Mouse (Mus musculus): ENCODE results near the gene Srpr. TPM values are rescaled to one million over a fixed set of nuclear protein-coding genes. Genes with fewer than 3 reads are reported as not detected.

Gene Srpr
- polyA plus RNA-seq, 1 experiment, result 96.9 TPM

DNA sequence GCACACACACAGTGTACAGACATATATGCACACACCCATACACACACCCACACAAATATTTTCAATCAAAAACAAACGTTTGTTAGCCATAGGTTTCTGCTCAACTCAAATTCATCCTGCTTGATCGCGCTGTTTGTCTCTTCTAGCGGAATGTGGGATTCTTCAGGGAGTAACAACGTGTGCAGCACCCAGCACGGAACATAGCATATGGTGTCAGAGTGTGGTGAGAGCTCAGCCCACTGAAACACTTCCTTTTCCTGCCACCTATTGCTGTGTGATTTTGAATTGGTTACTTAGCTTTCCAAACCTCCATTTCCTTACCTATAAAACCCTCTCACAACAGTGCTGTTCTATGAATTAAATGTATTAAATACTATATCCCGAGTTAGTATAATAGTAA, 29.9 kb upstream of the Srpr start:
- no peaks in the 10 kb centered on the region for H3K9me3 ChIP-seq (replicated peaks; ENCODE audit: control insufficient read depth, insufficient read depth, low read length, poor library complexity, severe bottlenecking)
- no peak overlapping the region for H3K9ac ChIP-seq (ENCODE audit: low read depth, poor library complexity, severe bottlenecking)
- peaks cover under 1% of the 10 kb centered on the region for H3K4me1 ChIP-seq (ENCODE audit: control insufficient read depth, insufficient read depth, low read length)
- H3K36me3 ChIP-seq (ENCODE audit: control insufficient read depth, insufficient read depth, low read length, poor library complexity, severe bottlenecking), result peaks cover 4% of the 10 kb centered on the region; the same call in 1 of the 2 replicates
- no peak for TF ChIP-seq CTCF (IDR thresholded peaks at IDR 0.05; ENCODE audit: low read depth, low read length)
- no peak overlapping the region for H3K4me3 ChIP-seq (ENCODE audit: low read depth, low read length)
- H3K27ac ChIP-seq (ENCODE audit: insufficient read depth, low read length), result no peak overlapping the region
- H3K27me3 ChIP-seq (ENCODE audit: control insufficient read depth, insufficient read depth, low read length, poor library complexity, severe bottlenecking), result no peaks in the 10 kb centered on the region

DNA sequence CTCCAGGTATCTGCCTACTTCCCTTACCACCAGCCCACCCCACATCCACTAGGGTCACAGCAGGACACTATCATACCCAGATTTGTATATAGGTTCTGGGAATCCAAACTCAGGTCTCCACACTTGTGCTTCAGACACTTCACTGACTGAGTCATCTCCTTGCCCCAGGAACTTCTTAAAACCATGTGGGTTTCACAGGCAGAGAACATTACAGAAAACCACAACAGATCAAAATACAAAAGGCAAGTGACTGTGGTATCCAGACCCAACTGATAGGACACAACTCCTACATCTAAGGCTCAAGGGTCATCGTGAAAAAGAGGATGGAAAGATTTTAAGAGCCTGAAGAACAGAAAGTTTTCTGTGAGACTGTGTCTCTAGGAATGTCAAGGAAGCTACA, 26.6 kb upstream of the Srpr start:
- no peaks in the 10 kb centered on the region for H3K27me3 ChIP-seq (ENCODE audit: control insufficient read depth, insufficient read depth, low read length, poor library complexity, severe bottlenecking)
- H3K4me3 ChIP-seq (ENCODE audit: low read depth, low read length), result no peak overlapping the region
- H3K27ac ChIP-seq (ENCODE audit: insufficient read depth, low read length), result no peak overlapping the region
- H3K9ac ChIP-seq (ENCODE audit: low read depth, poor library complexity, severe bottlenecking), result no peak overlapping the region
- no peaks in the 10 kb centered on the region for H3K9me3 ChIP-seq (replicated peaks; ENCODE audit: control insufficient read depth, insufficient read depth, low read length, poor library complexity, severe bottlenecking)
- peaks cover 4% of the 10 kb centered on the region; the same call in 1 of the 2 replicates for H3K36me3 ChIP-seq (ENCODE audit: control insufficient read depth, insufficient read depth, low read length, poor library complexity, severe bottlenecking)
- TF ChIP-seq POLR2A (IDR thresholded peaks at IDR 0.05; ENCODE audit: insufficient read depth, low read length) (no peak), EP300 (IDR thresholded peaks at IDR 0.05; ENCODE audit: insufficient read depth, low read depth, low read length) (no peak), CTCF (IDR thresholded peaks at IDR 0.05; ENCODE audit: low read depth, low read length) (no peak)
- peaks cover 1% of the 10 kb centered on the region for H3K4me1 ChIP-seq (ENCODE audit: control insufficient read depth, insufficient read depth, low read length)

DNA sequence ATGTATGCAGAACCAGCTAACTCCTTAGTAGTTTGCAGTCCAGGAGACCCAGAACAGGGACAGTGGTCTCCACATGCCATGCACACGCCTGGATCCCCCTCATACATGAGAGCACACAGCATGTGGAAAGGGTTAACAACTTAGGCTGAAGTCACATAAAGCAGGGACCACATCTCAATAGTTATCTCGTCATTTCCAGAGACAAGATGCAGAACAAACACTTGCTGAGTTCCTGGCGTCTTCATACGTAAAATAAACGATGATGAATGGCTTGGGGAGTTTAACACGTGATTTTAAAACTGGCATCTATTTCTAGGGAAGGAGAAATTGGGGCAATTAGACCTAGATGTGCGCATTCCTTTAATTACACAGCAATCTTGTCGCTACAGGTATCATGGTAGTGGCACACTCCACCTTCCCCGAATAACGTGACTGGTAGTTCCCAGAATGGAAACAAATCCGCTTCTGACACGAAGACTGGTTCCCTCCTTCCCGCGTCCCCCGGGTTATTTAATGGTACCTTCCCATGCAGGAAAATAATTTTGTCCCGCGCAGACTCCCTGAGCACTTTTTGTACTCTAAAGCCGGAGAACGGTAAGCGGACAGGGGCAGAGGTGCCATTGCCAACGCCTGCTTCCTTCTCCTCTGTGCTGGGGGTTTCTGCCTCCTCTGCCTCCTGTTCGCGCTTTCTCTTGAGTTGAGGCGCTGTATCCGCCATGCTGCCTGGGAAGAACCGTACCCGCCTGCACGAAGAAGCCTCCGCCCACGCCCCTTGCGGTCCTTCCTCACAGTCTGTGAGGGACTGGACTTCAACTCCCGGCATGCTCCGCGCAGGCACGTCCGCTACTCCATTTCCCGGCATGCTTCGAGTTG, 24.5 kb upstream of the Srpr start, which contains the start of gene Dcps:
Gene Dcps (minus strand): TSS at position 811 of the 873 bp plus-strand sequence.
- Histone ChIP-seq H3K27me3 (ENCODE audit: control insufficient read depth, insufficient read depth, low read length, poor library complexity, severe bottlenecking) (no peaks in the 10 kb centered on the region), H3K9me3 (replicated peaks; ENCODE audit: control insufficient read depth, insufficient read depth, low read length, poor library complexity, severe bottlenecking) (no peaks in the 10 kb centered on the region), H3K36me3 (ENCODE audit: control insufficient read depth, insufficient read depth, low read length, poor library complexity, severe bottlenecking) (peaks cover 4% of the 10 kb centered on the region; the same call in 1 of the 2 replicates), H3K4me3 (ENCODE audit: low read depth, low read length) (peak within 1 kb of the TSS; percentile 82), H3K9ac (ENCODE audit: low read depth, poor library complexity, severe bottlenecking) (peak within 1 kb of the TSS; percentile 43), H3K4me1 (ENCODE audit: control insufficient read depth, insufficient read depth, low read length) (peaks cover 1% of the 10 kb centered on the region), H3K27ac (ENCODE audit: insufficient read depth, low read length) (no peak within 1 kb of the TSS)
- TF ChIP-seq POLR2A (IDR thresholded peaks at IDR 0.05; ENCODE audit: insufficient read depth, low read length) (peak; percentile 31), CTCF (IDR thresholded peaks at IDR 0.05; ENCODE audit: low read depth, low read length) (no peak), EP300 (IDR thresholded peaks at IDR 0.05; ENCODE audit: insufficient read depth, low read depth, low read length) (no peak)

DNA sequence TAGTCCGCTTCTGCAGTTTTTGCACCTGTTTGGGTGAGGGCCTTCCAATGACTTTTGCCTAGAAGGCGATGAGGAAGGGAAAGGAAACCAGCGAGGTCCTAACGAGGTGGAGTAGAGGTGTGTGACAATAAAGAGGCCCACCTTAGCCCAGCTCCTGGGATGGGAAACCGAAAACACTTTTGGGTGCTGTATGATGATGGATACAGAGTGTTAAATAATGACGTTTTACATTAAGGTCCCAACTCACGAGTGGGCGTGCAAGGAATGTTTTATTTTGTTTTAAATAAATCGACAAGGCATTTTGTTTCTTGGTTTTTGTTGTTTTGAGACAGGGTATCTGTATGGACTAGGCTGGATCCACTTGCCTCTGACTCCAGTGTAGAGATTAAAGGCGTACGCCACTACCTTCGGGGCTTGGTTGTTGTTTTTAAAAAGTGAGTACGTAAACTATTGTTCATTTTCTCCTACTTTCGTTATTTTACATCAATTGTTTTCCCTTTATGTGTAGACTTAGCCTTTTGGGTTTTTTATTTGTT, 23.8 kb upstream of the Srpr start:
- Histone ChIP-seq H3K9ac (ENCODE audit: low read depth, poor library complexity, severe bottlenecking) (no peak overlapping the region), H3K36me3 (ENCODE audit: control insufficient read depth, insufficient read depth, low read length, poor library complexity, severe bottlenecking) (no peaks in the 10 kb centered on the region), H3K27me3 (ENCODE audit: control insufficient read depth, insufficient read depth, low read length, poor library complexity, severe bottlenecking) (no peaks in the 10 kb centered on the region), H3K27ac (ENCODE audit: insufficient read depth, low read length) (no peak overlapping the region), H3K4me1 (ENCODE audit: control insufficient read depth, insufficient read depth, low read length) (peaks cover 1% of the 10 kb centered on the region), H3K9me3 (replicated peaks; ENCODE audit: control insufficient read depth, insufficient read depth, low read length, poor library complexity, severe bottlenecking) (no peaks in the 10 kb centered on the region), H3K4me3 (ENCODE audit: low read depth, low read length) (peak overlapping the region; percentile 46)
- TF ChIP-seq EP300 (IDR thresholded peaks at IDR 0.05; ENCODE audit: insufficient read depth, low read depth, low read length), result no peak
- no peak for TF ChIP-seq POLR2A (IDR thresholded peaks at IDR 0.05; ENCODE audit: insufficient read depth, low read length)
- TF ChIP-seq CTCF (IDR thresholded peaks at IDR 0.05; ENCODE audit: low read depth, low read length), result no peak

DNA sequence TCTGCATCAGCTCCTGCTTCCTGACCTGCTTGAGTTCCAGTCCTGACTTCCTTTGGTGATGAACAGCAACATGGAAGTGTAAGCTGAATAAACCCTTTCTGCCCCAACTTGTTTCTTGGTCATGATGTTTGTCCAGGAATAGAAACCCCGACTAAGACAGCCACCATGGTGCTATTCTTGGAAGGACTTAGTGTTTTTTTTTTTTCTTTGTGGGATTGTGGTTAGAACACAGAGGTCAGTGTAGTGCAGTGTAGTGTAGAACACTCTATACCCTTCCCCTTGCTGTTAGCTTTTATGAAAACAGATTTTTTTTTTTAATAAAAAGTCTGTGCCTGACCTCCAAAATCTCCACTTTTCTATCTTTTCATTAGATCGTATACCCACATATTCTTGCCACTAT, 17.1 kb upstream of the Srpr start:
- Histone ChIP-seq H3K4me3 (ENCODE audit: low read depth, low read length) (no peak overlapping the region), H3K9ac (ENCODE audit: low read depth, poor library complexity, severe bottlenecking) (no peak overlapping the region), H3K4me1 (ENCODE audit: control insufficient read depth, insufficient read depth, low read length) (no peaks in the 10 kb centered on the region), H3K27me3 (ENCODE audit: control insufficient read depth, insufficient read depth, low read length, poor library complexity, severe bottlenecking) (no peaks in the 10 kb centered on the region), H3K27ac (ENCODE audit: insufficient read depth, low read length) (no peak overlapping the region), H3K9me3 (replicated peaks; ENCODE audit: control insufficient read depth, insufficient read depth, low read length, poor library complexity, severe bottlenecking) (no peaks in the 10 kb centered on the region), H3K36me3 (ENCODE audit: control insufficient read depth, insufficient read depth, low read length, poor library complexity, severe bottlenecking) (no peaks in the 10 kb centered on the region)
- TF ChIP-seq POLR2A (IDR thresholded peaks at IDR 0.05; ENCODE audit: insufficient read depth, low read length) (no peak), CTCF (IDR thresholded peaks at IDR 0.05; ENCODE audit: low read depth, low read length) (no peak), EP300 (IDR thresholded peaks at IDR 0.05; ENCODE audit: insufficient read depth, low read depth, low read length) (no peak)

DNA sequence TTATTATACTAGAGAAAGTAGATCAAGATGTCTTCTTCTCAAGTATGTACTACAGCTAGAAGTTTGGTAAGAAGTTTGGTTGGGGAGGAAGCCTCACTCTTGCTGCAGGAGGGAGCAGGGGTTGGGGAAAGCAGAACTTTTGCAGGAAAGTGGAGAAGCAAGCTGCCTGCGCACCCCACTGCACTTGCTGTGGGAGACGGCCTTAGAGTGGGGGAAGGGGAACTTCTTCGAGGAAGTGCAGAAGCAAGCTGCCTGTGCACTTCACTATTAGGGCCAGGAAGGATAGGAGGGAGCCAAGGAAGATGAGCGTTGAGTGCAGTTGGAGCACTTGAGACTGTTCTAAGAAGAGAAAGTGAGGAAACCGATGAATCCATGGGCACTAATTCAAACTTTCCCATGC, 16.6 kb upstream of the Srpr start:
- H3K4me1 ChIP-seq (ENCODE audit: control insufficient read depth, insufficient read depth, low read length), result no peaks in the 10 kb centered on the region
- TF ChIP-seq CTCF (IDR thresholded peaks at IDR 0.05; ENCODE audit: low read depth, low read length), result no peak
- TF ChIP-seq EP300 (IDR thresholded peaks at IDR 0.05; ENCODE audit: insufficient read depth, low read depth, low read length), result no peak
- no peak for TF ChIP-seq POLR2A (IDR thresholded peaks at IDR 0.05; ENCODE audit: insufficient read depth, low read length)
- no peaks in the 10 kb centered on the region for H3K9me3 ChIP-seq (replicated peaks; ENCODE audit: control insufficient read depth, insufficient read depth, low read length, poor library complexity, severe bottlenecking)

More for the DNA sequence above, 16.6 kb upstream of the Srpr start:
- Histone ChIP-seq H3K27ac (ENCODE audit: insufficient read depth, low read length) (no peak overlapping the region), H3K36me3 (ENCODE audit: control insufficient read depth, insufficient read depth, low read length, poor library complexity, severe bottlenecking) (no peaks in the 10 kb centered on the region), H3K9ac (ENCODE audit: low read depth, poor library complexity, severe bottlenecking) (no peak overlapping the region), H3K27me3 (ENCODE audit: control insufficient read depth, insufficient read depth, low read length, poor library complexity, severe bottlenecking) (no peaks in the 10 kb centered on the region), H3K4me3 (ENCODE audit: low read depth, low read length) (no peak overlapping the region)

Measured in ES-Bruce4 (cell line).